Mouse (Mus musculus) embryonic facial prominence, embryonic 12.5 days (tissue): ENCODE data around the gene Ache. TPM values are rescaled to one million over a fixed set of nuclear protein-coding genes. Genes with fewer than 3 reads are reported as not detected.

Experiments used
- ATAC-seq: fragments of 200-750 bp; cut with Nextera tagmentation; 2 replicates; pipeline ENCODE4 v1.8.0; 2017; ENCODE audit not compliant: insufficient number of reproducible peaks, insufficient read depth, low FRiP score, low TSS enrichment
- H3K27ac ChIP-seq: fragments of 300-500 bp; sonication (generic); 2 replicates; pipeline ENCODE4 v1.5.1; 2016; ENCODE audit warnings: mild to moderate bottlenecking
- H3K27me3 ChIP-seq: fragments of 300-500 bp; sonication (generic); 2 replicates; pipeline ENCODE4 v1.6.1; 2016; ENCODE audit warnings: mild to moderate bottlenecking, moderate library complexity
- H3K36me3 ChIP-seq: fragments of 300-500 bp; sonication (generic); 2 replicates; pipeline ENCODE4 v1.6.1; 2016; ENCODE audit warnings: mild to moderate bottlenecking
- H3K4me1 ChIP-seq: fragments of 300-500 bp; sonication (generic); 2 replicates; pipeline ENCODE4 v1.6.1; 2016
- H3K4me2 ChIP-seq: fragments of 300-500 bp; sonication (generic); replicated peaks from 2 replicates; pipeline ENCODE4 v1.6.1; 2016; ENCODE audit warnings: mild to moderate bottlenecking, moderate library complexity
- H3K4me3 ChIP-seq: fragments of 300-500 bp; sonication (generic); 2 replicates; pipeline ENCODE4 v1.5.1; 2016; ENCODE audit warnings: mild to moderate bottlenecking
- H3K9ac ChIP-seq: fragments of 300-500 bp; sonication (generic); 2 replicates; pipeline ENCODE4 v1.6.1; 2016; ENCODE audit warnings: mild to moderate bottlenecking, moderate library complexity
- H3K9me3 ChIP-seq: fragments of 300-500 bp; sonication (generic); 2 replicates; pipeline ENCODE4 v1.6.1; 2016; ENCODE audit warnings: mild to moderate bottlenecking, moderate library complexity
- WGBS: fragments of 180-500 bp; shearing (Covaris S2); methylation state at CpG from one replicate; pipeline ENCODE4 v1.1.7; 2016; 5-methylcytosine and 5-hydroxymethylcytosine counted together
- polyA plus RNA-seq: library from polyadenylated mRNA; unstranded; fragments of >200 nt; fragmentation: Nextera tagmentation; extraction: Ambion mirVana; gene quantifications from 2 replicates; pipeline ENCODE4 v1.2.1, GENCODE M21; 2016

The Ache gene
- polyA plus RNA-seq, 1 experiment from 2014 or later = 7.1 TPM

GRCm38 (mm10) chr5:137299240-137299639, 11.9 kb downstream of the Ache start:
- no peak overlapping the region for H3K9ac ChIP-seq
- ATAC-seq = no peak
- no peaks in the 10 kb centered on the region for H3K9me3 ChIP-seq
- no peaks in the 10 kb centered on the region for H3K27me3 ChIP-seq
- no peak overlapping the region for H3K27ac ChIP-seq
- no peak overlapping the region for H3K4me3 ChIP-seq
- WGBS = 89% methylated on average over 7 of the region's 7 CpGs
- H3K4me1 ChIP-seq = peaks cover 13% of the 10 kb centered on the region
- H3K36me3 ChIP-seq = peaks cover 89% of the 10 kb centered on the region
- no peak overlapping the region for H3K4me2 ChIP-seq

- WGBS = 81% methylated on average over 21 of the region's 21 CpGs
Observed at GRCm38 (mm10) chr5:137301253-137301652, 13.9 kb downstream of the Ache start.

GRCm38 (mm10) chr5:137303609-137304008, 16.3 kb downstream of the Ache start:
- 89% methylated on average over 4 of the region's 4 CpGs for WGBS
- Histone ChIP-seq H3K9me3 (peaks cover 3% of the 10 kb centered on the region; the same call in 1 of the 2 replicates), H3K4me2 (no peak overlapping the region), H3K27ac (no peak overlapping the region), H3K27me3 (no peaks in the 10 kb centered on the region), H3K4me3 (no peak overlapping the region), H3K4me1 (peaks cover 32% of the 10 kb centered on the region), H3K9ac (no peak overlapping the region), H3K36me3 (peaks cover 68% of the 10 kb centered on the region)
- no peak for ATAC-seq

More at GRCm38 (mm10) chr5:137301253-137301652, 13.9 kb downstream of the Ache start:
- H3K4me2 ChIP-seq = no peak overlapping the region
- no peaks in the 10 kb centered on the region for H3K27me3 ChIP-seq
- peaks cover 88% of the 10 kb centered on the region for H3K36me3 ChIP-seq
- no peaks in the 10 kb centered on the region for H3K9me3 ChIP-seq
- no peak overlapping the region for H3K27ac ChIP-seq
- ATAC-seq = no peak
- H3K4me3 ChIP-seq = no peak overlapping the region
- H3K4me1 ChIP-seq = peaks cover 24% of the 10 kb centered on the region
- H3K9ac ChIP-seq = no peak overlapping the region

GRCm38 (mm10) chr5:137304165-137304564, 16.8 kb downstream of the Ache start:
- Histone ChIP-seq H3K4me1 (peaks cover 32% of the 10 kb centered on the region), H3K27ac (no peak overlapping the region)
- WGBS = 88% methylated on average over 3 of the region's 3 CpGs

GRCm38 (mm10) chr5:137304816-137305215, 17.5 kb downstream of the Ache start:
- peaks cover 68% of the 10 kb centered on the region for H3K36me3 ChIP-seq
- peaks cover 32% of the 10 kb centered on the region for H3K4me1 ChIP-seq
- no peak for ATAC-seq
- H3K9ac ChIP-seq = peak overlapping the region; percentile 2
- peaks cover 6% of the 10 kb centered on the region; the same call in 1 of the 2 replicates for H3K9me3 ChIP-seq
- peak overlapping the region; percentile 93; the same call in 1 of the 2 replicates for H3K4me3 ChIP-seq
- H3K4me2 ChIP-seq = peak overlapping the region; percentile 75
- H3K27me3 ChIP-seq = no peaks in the 10 kb centered on the region
- WGBS = 70% methylated on average over 4 of the region's 4 CpGs
- no peak overlapping the region for H3K27ac ChIP-seq

More at GRCm38 (mm10) chr5:137304165-137304564, 16.8 kb downstream of the Ache start:
- no peak for ATAC-seq
- Histone ChIP-seq H3K36me3 (peaks cover 68% of the 10 kb centered on the region), H3K4me2 (no peak overlapping the region; the same call in 1 of the 2 replicates), H3K27me3 (no peaks in the 10 kb centered on the region), H3K9ac (no peak overlapping the region), H3K4me3 (no peak overlapping the region), H3K9me3 (peaks cover 6% of the 10 kb centered on the region; the same call in 1 of the 2 replicates)

- H3K4me2 ChIP-seq = peak overlapping the region; percentile 75
- peaks cover 68% of the 10 kb centered on the region for H3K36me3 ChIP-seq
- H3K27me3 ChIP-seq = no peaks in the 10 kb centered on the region
- no peak for ATAC-seq
- H3K4me3 ChIP-seq = peak overlapping the region; percentile 93
- H3K4me1 ChIP-seq = peaks cover 32% of the 10 kb centered on the region
- H3K9ac ChIP-seq = 0 out of 2 replicates have a peak overlapping the region, but pooled peaks have one; percentile 2
- WGBS = 77% methylated on average over 3 of the region's 3 CpGs
- H3K9me3 ChIP-seq = peaks cover 6% of the 10 kb centered on the region; the same call in 1 of the 2 replicates
- no peak overlapping the region for H3K27ac ChIP-seq
Observed at GRCm38 (mm10) chr5:137305822-137306221, 18.5 kb downstream of the Ache start.

- H3K9me3 ChIP-seq = peaks cover 6% of the 10 kb centered on the region; the same call in 1 of the 2 replicates
- peaks cover 68% of the 10 kb centered on the region for H3K36me3 ChIP-seq
- peak overlapping the region; percentile 93 for H3K4me3 ChIP-seq
- 14% methylated on average over 12 of the region's 12 CpGs for WGBS
- peak overlapping the region; percentile 95 for H3K27ac ChIP-seq
- H3K4me2 ChIP-seq = peak overlapping the region; percentile 75
- peaks cover 32% of the 10 kb centered on the region for H3K4me1 ChIP-seq
- H3K27me3 ChIP-seq = no peaks in the 10 kb centered on the region
- H3K9ac ChIP-seq = peak overlapping the region; percentile 98
- ATAC-seq = no peak
Observed at GRCm38 (mm10) chr5:137306439-137307005, 19.2 kb downstream of the Ache start.

GRCm38 (mm10) chr5:137307071-137307912, 20.0 kb downstream of the Ache start, which contains the start of gene Srrt:
Gene Srrt, minus strand, starts transcription at chr5:137307674.
- H3K9ac ChIP-seq = peak within 1 kb of the TSS; percentile 98
- peak within 1 kb of the TSS; percentile 95 for H3K27ac ChIP-seq
- H3K4me1 ChIP-seq = peaks cover 40% of the 10 kb centered on the region
- peaks cover 6% of the 10 kb centered on the region; the same call in 1 of the 2 replicates for H3K9me3 ChIP-seq
- H3K4me2 ChIP-seq = peak within 1 kb of the TSS; percentile 75
- peaks cover 61% of the 10 kb centered on the region for H3K36me3 ChIP-seq
- 1% methylated on average over 61 of the region's 72 CpGs for WGBS
- peak; percentile 66 for ATAC-seq
- H3K27me3 ChIP-seq = no peaks in the 10 kb centered on the region
- peak within 1 kb of the TSS; percentile 93 for H3K4me3 ChIP-seq

- Histone ChIP-seq H3K27ac (peak overlapping the region; percentile 95), H3K4me3 (peak overlapping the region; percentile 93), H3K4me1 (peaks cover 50% of the 10 kb centered on the region), H3K27me3 (no peaks in the 10 kb centered on the region), H3K9me3 (peaks cover 6% of the 10 kb centered on the region; the same call in 1 of the 2 replicates), H3K36me3 (peaks cover 51% of the 10 kb centered on the region), H3K9ac (peak overlapping the region; percentile 98; the same call in 1 of the 2 replicates), H3K4me2 (peak overlapping the region; percentile 75)
- 90% methylated on average over 4 of the region's 4 CpGs for WGBS
- ATAC-seq = no peak
Observed at GRCm38 (mm10) chr5:137308356-137308755, 21.0 kb downstream of the Ache start.

- H3K9ac ChIP-seq = peak overlapping the region; percentile 91
- WGBS = 3% methylated on average over 22 of the region's 22 CpGs
- peak overlapping the region; percentile 96 for H3K27ac ChIP-seq
- peak overlapping the region; percentile 85 for H3K4me2 ChIP-seq
- peaks cover 32% of the 10 kb centered on the region for H3K4me1 ChIP-seq
- H3K9me3 ChIP-seq = peaks cover 3% of the 10 kb centered on the region; the same call in 1 of the 2 replicates
- H3K27me3 ChIP-seq = no peaks in the 10 kb centered on the region
- H3K4me3 ChIP-seq = peak overlapping the region; percentile 72
- peaks cover 39% of the 10 kb centered on the region for H3K36me3 ChIP-seq
- peak; percentile 53 for ATAC-seq
Observed at GRCm38 (mm10) chr5:137313466-137314192, 26.3 kb downstream of the Ache start.
